Mouse (Mus musculus) spleen, embryonic (tissue): ENCODE measurements around the gene Acoxl.

ENCODE experiments used
- CTCF ChIA-PET: fragments of 350-600 bp; sonication (Branson Sonifier 250); formaldehyde crosslinking; loops from one replicate; lab custom pipeline; 2022; lab: Charles Lee

The Acoxl gene

DNA sequence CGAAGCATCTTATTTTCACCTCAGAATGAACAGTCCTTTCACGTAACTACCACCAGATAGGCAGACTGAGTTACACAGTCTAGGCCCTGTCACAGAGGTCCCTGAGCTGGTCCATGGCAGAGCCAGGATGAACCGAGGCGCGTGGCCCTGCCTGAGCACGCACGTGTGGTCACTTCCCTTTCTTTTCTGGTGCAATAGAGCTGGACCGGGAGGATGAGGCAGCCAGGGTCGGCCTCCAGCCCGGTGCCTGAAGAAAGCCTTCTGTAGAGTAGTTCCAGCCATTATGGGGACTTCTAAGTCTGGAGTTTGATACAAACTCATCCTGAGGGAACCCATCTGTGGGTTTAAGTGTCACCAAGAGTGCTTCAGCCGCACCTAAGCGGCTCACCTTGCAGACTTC, 329.3 kb downstream of the Acoxl start:
- CTCF ChIA-PET, result no interaction called here

DNA sequence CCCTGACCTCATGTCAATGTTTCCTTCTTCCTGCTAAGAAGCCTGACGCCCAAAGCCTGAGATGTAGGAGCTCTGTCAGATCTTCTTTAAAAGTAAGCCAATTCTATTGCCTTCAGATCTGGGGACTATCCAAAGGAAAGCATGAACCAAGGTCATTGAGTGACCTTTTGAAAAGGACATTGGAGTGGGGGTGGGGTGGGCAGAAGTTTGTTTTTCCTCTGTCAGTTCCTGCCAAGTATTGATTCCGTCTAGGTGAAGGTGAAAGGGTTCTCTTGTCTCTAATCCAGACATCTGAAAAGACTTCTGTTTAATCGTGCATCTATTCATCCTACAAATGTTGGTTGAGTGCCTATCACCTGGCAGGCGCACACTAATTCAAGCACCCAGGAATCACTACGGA, 330.8 kb downstream of the Acoxl start:
- CTCF ChIA-PET, result no interaction called here

- CTCF ChIA-PET, result no interaction called here
Observed at GRCm38 (mm10) chr2:128169972-128170371, 331.3 kb downstream of the Acoxl start.

DNA sequence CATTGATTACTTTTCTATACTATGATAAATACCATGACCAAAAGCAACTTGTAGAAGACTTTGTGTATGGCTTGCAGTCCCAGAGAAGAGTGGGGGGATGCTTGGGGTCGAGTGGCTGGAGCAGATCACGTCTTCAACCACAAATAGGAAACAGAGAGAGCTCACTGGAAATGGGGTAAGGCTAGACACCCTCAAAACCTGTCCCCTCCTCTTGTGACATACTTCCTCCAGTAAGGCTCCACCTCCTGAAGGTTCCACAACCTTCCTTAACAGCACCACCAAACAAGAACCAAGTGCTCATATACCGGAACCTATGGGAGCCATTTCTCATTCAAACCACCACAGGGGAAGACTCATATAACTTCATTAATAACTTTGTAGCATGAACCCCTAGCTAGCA, 331.9 kb downstream of the Acoxl start:
- CTCF ChIA-PET, result no interaction called here

DNA sequence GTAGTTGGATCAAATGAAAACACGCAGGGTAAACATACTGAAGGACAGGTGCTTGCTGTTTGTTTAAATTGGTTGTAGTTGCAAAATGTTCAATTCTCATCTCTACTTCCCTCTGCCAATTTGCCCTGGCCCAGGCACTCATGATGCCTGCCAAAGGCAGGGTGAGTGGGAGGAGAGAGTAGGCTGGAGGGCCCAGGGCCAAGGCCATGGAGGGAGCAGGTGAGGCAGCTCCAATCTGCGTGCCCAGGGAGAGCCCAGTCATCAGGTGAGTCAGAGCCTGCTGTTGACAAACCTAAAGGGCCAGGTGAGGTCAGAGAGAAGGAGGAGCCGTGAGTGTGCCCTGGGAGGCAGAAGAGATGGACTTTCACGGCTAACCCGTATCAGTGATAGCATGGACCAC, 333.6 kb downstream of the Acoxl start:
- CTCF ChIA-PET, result no interaction called here
